Mouse (Mus musculus): ENCODE measurements around the gene Mocs2. TPM values are rescaled to one million over a fixed set of nuclear protein-coding genes. Genes with fewer than 3 reads are reported as not detected.
A peak's percentile ranks its signal among the peaks of the same experiment; 100 is the strongest.

Gene Mocs2
- total RNA-seq, 2 experiments from 2014 or later: 42.9 to 45.2 TPM

- no peak for DNase-seq
- intact Hi-C loops (cut with DNase I; ENCODE audit: low total_unique reads): no loop called here
Measured at GRCm38 (mm10) chr13:114848945-114849344, 30.9 kb downstream of the Mocs2 start.

- intact Hi-C loops (cut with DNase I; ENCODE audit: low total_unique reads): no loop called here
- no peak for DNase-seq
Measured at GRCm38 (mm10) chr13:114852264-114853111, 34.5 kb downstream of the Mocs2 start.

GRCm38 (mm10) chr13:114853152-114853551 is 35.1 kb downstream of the Mocs2 start:
- intact Hi-C loops (cut with DNase I; ENCODE audit: low total_unique reads): no loop called here
- DNase-seq: no peak

DNA sequence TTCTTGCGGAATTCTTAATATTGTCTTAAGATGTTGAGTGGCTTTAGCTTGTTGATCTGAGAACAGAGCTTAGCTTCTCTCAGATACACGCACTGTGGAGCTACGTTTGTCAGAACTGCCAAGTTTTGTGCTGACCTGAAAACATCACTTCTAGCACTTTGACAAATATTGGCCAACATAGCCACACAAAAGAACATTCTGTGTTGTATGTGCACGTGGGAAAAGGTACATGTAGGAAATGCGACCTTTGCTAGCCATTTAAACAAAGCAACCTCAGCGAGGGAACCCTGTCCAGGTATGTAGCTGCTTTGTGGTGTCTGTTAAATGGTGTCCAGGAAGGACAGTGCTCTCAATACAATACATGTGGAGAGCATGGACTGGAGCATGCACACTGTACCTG is 36.0 kb downstream of the Mocs2 start:
- intact Hi-C loops (cut with DNase I; ENCODE audit: low total_unique reads): no loop called here
- no peak for DNase-seq

GRCm38 (mm10) chr13:114854428-114854827 is 36.4 kb downstream of the Mocs2 start:
- no peak for DNase-seq
- intact Hi-C loops (cut with DNase I; ENCODE audit: low total_unique reads): no loop called here

GRCm38 (mm10) chr13:114855573-114856268 is 37.7 kb downstream of the Mocs2 start:
- DNase-seq: peak; percentile 64
- intact Hi-C loops (cut with DNase I; ENCODE audit: low total_unique reads): no loop called here

- intact Hi-C loops (cut with DNase I; ENCODE audit: low total_unique reads): no loop called here
- no peak for DNase-seq
Measured at GRCm38 (mm10) chr13:114856269-114856627, 38.2 kb downstream of the Mocs2 start.

GRCm38 (mm10) chr13:114857525-114857924 is 39.5 kb downstream of the Mocs2 start:
- DNase-seq: no peak
- intact Hi-C loops (cut with DNase I; ENCODE audit: low total_unique reads): no loop called here

DNA sequence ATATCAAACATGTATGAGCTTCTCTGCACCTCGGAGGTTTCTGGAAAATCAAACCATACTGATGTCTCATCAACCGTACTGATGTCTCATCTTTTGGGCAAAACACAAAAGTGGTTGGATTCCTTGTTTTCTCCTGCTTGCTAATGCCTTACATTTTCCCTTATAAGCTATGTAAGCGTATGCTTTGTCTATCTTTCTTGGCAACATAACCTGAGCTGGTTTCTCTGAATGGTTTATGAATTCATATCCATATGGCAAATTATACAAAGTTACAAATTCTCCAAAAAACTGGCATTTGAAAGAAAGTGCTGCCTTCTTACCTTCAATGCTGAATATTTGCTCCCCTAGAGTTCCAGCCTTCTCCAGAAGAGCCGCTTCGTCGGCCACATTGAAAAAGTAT is 56.7 kb downstream of the Mocs2 start:
- intact Hi-C loops (cut with DNase I; ENCODE audit: low total_unique reads): no loop called here
- no peak for DNase-seq

DNA sequence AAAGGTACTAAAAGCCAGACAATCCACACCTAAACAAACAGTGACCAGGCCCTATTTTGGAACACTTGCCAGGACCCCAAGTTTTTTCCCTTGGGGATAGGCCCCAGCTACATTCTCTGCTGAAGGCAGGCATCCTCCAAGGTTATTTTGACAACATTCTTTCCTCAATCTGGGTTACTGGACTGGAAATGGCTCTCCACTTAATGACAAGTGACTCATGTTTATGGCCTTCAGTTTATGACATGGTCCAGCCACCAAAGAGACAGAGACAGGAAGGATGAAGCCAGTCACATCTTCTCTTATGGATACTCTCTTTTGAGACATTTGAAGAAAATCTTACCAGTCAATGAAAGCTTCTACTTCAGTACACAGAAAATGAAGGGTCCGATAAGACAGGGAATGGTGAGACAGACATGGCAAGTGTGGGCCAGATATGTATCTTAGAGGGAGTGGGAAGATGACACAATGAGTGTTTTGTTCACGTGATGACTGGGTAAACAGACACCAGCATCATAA is 58.0 kb downstream of the Mocs2 start:
- intact Hi-C loops (cut with DNase I; ENCODE audit: low total_unique reads): no loop called here
- no peak for DNase-seq

DNA sequence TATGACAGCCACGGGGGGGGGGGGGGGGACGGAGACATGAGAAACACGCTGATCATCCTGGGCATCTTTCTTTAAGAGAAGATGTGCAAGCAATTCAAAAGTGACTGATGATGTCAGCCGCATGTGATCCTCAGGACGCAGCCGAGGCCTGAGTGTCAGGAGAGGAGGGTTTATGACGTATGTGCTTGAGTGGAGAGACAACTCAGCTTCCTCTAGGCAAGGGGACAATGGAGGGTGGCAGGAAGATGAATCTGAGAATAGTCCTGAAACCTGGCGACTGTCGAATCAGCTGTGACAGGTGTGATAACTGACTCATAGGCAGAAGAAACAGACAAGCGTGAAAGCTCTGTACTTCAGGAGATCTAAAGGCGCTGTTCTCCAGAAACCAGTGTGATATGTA is 60.6 kb downstream of the Mocs2 start:
- no peak for DNase-seq
- intact Hi-C loops (cut with DNase I; ENCODE audit: low total_unique reads): no loop called here

Other genes starting within 250 kb of the Mocs2 start
- gene Itga2, start 113.9 kb downstream of the Mocs2 start, total RNA-seq (2021): 1 to 10 TPM; 2.6 to 5.6 TPM